Mouse (Mus musculus) bone marrow, adult 2 months (tissue): ENCODE results near the gene 4930558C23Rik. TPM values are rescaled to one million over a fixed set of nuclear protein-coding genes. Genes with fewer than 3 reads are reported as not detected.
"Not testable (repeated sequence)": the region's sequence is repeated elsewhere in the genome, so short reads cannot be mapped to it uniquely, and the experiment has no call there.

ENCODE experiments used
- H3K27ac ChIP-seq: fragments of 200-500 bp; 2 replicates; pipeline ENCODE4 v1.5.1; 2012; ENCODE audit warnings: low read depth, mild to moderate bottlenecking, control low read depth, inconsistent platforms, low read length; ENCODE audit not compliant: control insufficient read depth, poor library complexity, insufficient read depth
- H3K4me1 ChIP-seq: fragments of 200-500 bp; 2 replicates; pipeline ENCODE4 v1.6.1; 2011; ENCODE audit warnings: low read length; ENCODE audit not compliant: control insufficient read depth, insufficient read depth
- H3K4me3 ChIP-seq: fragments of 200-500 bp; replicated peaks from 2 replicates; pipeline ENCODE3; 2011; ENCODE audit warnings: mild to moderate bottlenecking, low read depth, low read length, control low read depth; ENCODE audit not compliant: control insufficient read depth
- CTCF ChIP-seq: fragments of 200-500 bp; IDR thresholded peaks from 2 replicates; pipeline ENCODE4 v1.5.1; 2011; ENCODE audit warnings: low read length, control low read depth; ENCODE audit not compliant: control insufficient read depth, insufficient read depth
- POLR2A ChIP-seq: fragments of 200-500 bp; IDR thresholded peaks from 2 replicates; pipeline ENCODE4 v1.6.1; 2011; ENCODE audit warnings: low read depth, mild to moderate bottlenecking, control low read depth, low read length, borderline replicate concordance; ENCODE audit not compliant: control insufficient read depth
- WGBS: fragments of 180-500 bp; shearing (Covaris S2); methylation state at CpG from one replicate; pipeline ENCODE4 v1.1.7; 2018; 5-methylcytosine and 5-hydroxymethylcytosine counted together
- polyA plus RNA-seq: library from polyadenylated mRNA; stranded (reverse); fragments of >200 nt; gene quantifications from 2 replicates; pipeline ENCODE4 v1.2.4, GENCODE M21; 2011; ENCODE audit warnings: low replicate concordance; ENCODE audit not compliant: missing spikeins, insufficient read depth, insufficient read length

4930558C23Rik gene
- polyA plus RNA-seq, 1 experiment, result not detected

DNA sequence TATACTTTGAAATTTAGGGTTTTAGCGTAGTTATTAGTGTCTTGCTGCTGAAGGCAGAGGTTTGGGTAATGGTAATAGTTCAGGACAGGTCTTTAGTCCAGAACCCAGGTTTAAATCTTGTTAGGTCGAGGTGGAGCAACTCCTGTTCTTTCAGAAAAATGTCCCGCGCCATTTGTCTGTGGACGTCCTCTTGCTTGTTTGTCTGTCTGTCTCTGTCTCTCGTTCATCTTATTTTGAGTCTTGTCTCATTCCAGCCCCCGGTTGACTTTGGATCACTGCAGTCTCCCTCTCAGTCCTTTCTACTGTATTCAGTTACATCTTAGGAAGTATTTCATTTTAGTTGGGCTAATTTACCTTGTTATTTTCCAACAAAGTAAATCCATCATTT lies 32.3 kb upstream of the 4930558C23Rik start:
- no peak for TF ChIP-seq POLR2A
- no peak for TF ChIP-seq CTCF
- no peak overlapping the region for H3K27ac ChIP-seq
- peak overlapping the region; percentile 10 for H3K4me3 ChIP-seq
- no peaks in the 10 kb centered on the region; the same call in 1 of the 2 replicates for H3K4me1 ChIP-seq
- WGBS, result 3% methylated on average over 7 of the region's 7 CpGs

DNA sequence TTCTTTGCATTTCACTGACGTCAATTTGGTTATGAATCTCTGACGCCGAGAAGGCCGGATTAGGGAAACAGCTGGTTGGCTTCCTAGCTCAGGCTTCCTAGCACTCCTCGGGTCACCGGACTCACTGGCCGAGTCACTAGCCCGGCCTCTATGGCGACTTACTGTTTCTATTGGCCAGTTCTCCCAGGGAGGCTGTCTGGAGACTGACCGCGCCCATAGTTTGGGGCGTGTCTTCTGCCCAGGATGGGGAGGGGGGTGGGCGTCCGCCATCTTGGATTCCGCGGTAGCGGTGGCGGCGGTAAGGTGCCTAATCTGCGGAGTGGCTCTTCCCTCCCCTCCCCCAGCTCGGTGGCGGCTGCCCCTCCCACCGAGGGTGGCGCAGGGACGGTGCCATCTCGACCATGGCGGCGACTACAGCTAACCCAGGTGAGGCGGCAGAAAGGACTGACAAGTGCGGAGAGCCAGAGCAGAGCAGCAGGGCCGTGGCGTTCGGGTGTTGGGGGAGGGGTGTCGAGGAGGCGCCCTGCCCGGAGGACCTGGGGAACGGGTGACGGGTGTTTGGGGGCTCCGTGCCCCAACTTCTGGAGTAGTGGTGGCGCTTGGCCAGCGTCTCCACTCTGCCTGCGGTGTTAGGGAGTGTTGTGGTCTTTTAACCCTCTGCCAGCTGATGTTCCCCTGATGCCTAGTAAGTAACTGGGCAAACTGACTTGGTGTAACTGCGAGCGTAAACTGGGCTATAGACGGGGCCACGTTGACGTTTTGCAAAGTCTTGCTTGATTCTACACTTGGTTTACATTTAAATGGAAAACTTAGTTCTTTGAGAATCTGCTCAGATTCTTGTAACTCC lies 31.7 kb upstream of the 4930558C23Rik start, which contains the start of gene Arnt:
TSS of gene Arnt (plus strand) at position 253 of the 847 bp plus-strand sequence.
- no peaks in the 10 kb centered on the region; the same call in 1 of the 2 replicates for H3K4me1 ChIP-seq
- peak; percentile 89 for TF ChIP-seq POLR2A
- peak; percentile 8; the same call in 1 of the 2 replicates for TF ChIP-seq CTCF
- H3K27ac ChIP-seq, result peak within 1 kb of the TSS; percentile 81
- WGBS, result under 1% methylated on average over 47 of the region's 47 CpGs
- H3K4me3 ChIP-seq, result peak within 1 kb of the TSS; percentile 92

DNA sequence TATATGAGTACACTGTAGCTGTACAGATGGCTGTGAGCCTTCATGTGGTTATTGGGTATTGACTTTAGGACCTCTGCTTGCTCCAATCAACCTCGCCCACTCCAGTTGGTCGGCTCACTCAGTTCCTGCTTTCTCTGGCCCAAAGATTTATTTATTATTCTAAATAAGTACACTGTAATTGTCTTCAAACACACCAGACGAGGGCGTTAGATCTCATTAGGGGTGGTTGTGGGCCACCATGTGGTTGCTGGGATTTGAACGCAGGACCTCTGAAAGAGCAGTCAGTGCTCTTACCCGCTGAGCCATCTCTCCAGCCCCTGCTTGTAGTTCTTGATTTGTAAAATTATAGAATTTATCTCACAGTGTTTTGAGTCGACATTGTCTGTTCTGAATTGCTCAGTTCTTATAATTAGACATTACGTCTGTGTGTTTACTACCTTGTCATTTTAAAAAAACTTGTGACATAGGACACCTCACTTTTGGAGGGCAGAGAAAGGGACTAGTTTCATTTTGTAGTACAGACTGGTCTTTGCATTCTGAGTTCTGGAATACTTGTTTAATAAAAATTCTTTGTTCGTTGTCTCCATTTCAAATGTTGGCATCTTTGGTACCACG lies 30.8 kb upstream of the 4930558C23Rik start:
- no peaks in the 10 kb centered on the region; the same call in 1 of the 2 replicates for H3K4me1 ChIP-seq
- H3K4me3 ChIP-seq, result peak overlapping the region; percentile 35
- TF ChIP-seq POLR2A (no peak), CTCF (no peak)
- no peak overlapping the region for H3K27ac ChIP-seq
- WGBS, result 53% methylated on average over 10 of the region's 10 CpGs

DNA sequence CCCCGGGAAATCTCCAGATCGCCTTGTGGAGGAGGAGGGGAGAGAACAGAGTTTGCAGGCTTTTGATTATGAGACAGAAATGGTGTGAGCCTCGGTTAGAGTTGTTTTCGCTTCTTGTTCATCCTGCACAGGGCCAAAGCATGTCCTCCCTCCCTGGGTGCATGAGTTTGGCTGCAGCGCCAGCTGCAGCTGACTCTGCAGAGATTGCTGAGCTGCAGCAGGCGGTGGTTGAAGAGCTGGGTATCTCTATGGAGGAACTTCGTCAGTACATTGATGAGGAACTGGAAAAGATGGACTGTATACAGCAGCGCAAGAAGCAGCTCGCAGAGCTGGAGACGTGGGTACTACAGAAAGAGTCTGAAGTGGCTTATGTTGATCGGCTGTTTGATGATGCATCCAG lies 25.8 kb upstream of the 4930558C23Rik start:
- not testable (repeated sequence) for H3K4me1 ChIP-seq, H3K4me3 ChIP-seq, H3K27ac ChIP-seq
- 41% methylated on average over 5 of the region's 11 CpGs for WGBS

DNA sequence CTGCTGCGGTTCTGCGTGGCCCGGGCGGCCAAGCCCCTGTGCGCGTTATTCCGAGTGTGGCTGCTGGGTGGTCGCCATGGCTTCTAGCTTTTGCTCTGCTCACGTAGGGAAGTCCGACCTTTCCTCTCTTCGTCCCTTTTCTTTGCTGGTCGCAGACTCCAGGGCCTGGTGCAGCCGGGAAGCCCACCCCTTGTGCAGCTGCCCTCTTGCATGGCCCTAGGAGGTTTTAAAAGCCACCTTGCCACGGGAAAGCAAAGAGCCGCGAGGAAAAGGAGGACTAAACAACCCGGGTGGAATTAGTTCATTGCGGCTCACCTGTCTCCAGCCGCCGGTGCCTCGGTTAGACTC lies 25.2 kb upstream of the 4930558C23Rik start:
- H3K4me1 ChIP-seq, H3K27ac ChIP-seq: not testable (repeated sequence)
- WGBS, result 15% methylated on average over 15 of the region's 21 CpGs
- H3K4me3 ChIP-seq, result peak overlapping the region; percentile 45

DNA sequence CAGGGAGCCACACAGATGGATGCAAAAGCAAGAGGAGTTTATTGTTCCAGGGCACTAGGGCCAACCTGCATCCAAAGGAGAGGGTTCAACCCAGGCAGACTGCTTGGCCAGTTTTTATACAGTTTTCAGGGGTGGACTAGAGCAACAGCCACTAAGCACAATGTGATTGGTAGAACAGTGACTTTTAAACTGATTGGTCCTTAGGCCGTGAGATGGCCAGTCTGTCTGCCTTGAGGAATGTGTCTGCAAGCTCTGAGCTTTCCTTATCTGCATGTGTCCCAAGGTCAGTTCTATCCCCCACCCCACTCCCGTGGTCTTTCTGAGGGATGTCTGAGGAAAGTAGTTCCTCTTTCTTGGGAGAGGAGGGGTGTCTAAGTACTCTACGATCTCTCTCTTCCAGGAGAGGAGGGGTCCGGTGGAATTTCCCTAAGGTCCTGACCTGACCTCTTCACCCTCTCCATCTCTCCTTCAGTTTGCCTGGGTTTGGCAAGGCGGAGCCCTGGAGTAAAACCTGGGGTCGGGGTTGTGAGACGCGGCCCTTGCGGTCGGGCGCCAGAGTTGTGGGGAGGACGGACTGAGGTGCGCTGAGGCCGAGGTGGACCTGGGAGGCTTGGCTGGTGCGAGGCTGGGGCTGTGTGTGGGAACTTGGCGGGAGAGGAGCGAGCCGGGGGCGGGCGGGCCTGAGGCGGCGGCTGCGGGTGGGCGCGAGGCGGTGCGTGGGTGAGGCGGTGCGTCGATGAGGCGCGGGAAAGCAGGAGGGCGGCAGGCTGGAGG lies 24.7 kb upstream of the 4930558C23Rik start:
- not testable (repeated sequence) for H3K4me3 ChIP-seq, H3K27ac ChIP-seq, H3K4me1 ChIP-seq
- WGBS, result 26% methylated on average over 14 of the region's 33 CpGs

DNA sequence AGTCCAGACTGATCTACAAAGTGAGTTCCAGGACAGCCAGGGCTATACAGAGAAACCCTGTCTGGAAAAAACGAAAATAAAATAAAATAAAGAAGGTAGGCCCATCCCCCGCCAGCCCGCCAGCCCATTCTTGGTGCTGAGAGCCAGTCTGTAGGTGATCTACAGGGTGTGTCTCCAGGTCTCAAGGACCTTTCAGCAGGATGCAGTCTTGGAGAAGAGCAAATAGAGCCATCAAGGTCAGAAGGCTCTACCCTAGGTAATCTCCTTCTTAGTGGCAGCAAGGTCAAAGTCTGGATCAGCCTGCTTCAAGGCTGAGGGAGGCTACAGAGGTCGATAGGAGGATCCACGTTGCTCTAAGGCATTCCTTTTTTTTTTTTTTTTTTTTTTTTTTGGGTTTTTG lies 23.8 kb upstream of the 4930558C23Rik start:
- not testable (repeated sequence) for H3K27ac ChIP-seq, H3K4me3 ChIP-seq, H3K4me1 ChIP-seq
- WGBS, result 83% methylated on average over 5 of the region's 5 CpGs

DNA sequence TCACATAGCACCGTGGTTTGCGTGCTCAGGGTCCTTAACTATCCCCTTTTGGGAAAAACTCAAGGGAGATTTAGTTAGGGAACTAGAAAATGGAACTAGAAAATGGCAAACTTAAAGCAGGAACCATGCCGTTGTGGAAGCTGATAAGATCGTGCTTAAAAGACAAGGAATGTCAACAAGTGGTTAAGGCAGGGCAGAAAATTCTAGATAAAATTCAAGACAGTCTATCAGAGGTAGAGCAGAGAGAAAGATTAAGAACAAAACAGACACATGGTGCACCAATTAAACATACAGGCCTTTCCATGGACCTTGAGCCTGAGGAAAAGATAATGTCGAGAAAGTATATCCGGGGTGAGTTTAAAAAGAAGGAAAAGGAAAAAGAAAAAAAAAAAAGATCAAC lies 15.2 kb upstream of the 4930558C23Rik start:
- WGBS, result 82% methylated on average over 6 of the region's 6 CpGs
- Histone ChIP-seq H3K27ac (no peak overlapping the region), H3K4me3 (no peak overlapping the region), H3K4me1 (no peaks in the 10 kb centered on the region)
- no peak for TF ChIP-seq CTCF
- no peak for TF ChIP-seq POLR2A
